Mouse (Mus musculus): Measurements from ENCODE around the gene Tmem182. TPM values are rescaled to one million over a fixed set of nuclear protein-coding genes. Genes with fewer than 3 reads are reported as not detected.
A peak's percentile ranks its signal among the peaks of the same experiment; 100 is the strongest.

Tmem182 gene
- polyA plus RNA-seq, 1 experiment from 2014 or later, result 5.1 TPM

DNA sequence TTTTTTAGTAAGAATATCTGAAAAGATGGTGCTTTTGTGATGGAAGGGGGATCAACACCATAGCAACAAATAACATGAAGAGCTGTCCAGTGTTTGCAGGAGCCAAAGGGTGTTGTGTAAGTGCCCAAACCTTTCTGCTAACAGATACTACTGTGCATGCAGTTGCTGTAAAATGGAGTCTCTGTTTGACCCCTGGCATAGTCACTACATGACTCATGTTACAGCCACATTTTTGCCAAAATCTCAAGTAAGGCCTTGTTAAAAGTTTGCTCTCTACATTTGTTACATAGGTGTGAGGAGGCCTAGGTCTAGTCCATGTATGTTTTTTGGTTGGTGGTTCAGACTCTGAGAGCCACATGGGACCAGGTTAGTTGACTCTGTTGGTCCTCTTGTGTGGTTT is 45.9 kb downstream of the Tmem182 start:
- H3K27me3 ChIP-seq (ENCODE audit: insufficient read depth, poor library complexity, severe bottlenecking), result no peaks in the 10 kb centered on the region
- DNase-seq (ENCODE audit: low spot score), result no peak
- H3K4me1 ChIP-seq, result no peaks in the 10 kb centered on the region
- no peaks in the 10 kb centered on the region for H3K9me3 ChIP-seq
- no peak overlapping the region for H3K4me3 ChIP-seq
- H3K27ac ChIP-seq, result no peak overlapping the region
- no peaks in the 10 kb centered on the region for H3K36me3 ChIP-seq

DNA sequence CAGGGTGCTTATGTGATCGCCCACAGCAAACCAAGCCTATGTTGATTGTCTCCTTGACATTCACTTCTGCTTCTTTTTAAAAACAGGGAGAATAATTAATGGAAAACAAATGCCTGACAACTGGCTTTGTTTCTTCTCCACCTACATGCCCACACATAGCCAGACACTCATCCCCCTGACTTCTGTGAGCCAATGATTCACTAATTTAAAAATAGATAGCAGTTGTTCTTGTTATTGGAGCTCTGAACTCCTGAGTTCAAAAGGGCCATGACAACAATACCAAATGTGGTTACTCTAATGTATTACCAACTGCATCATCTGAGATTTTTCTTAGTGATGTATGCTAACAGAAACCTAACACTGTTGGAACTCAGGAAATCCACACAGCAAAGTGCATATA is 49.9 kb downstream of the Tmem182 start:
- WGBS, result 89% methylated on average over 1 of the region's 1 CpGs
- Histone ChIP-seq H3K27ac (no peak overlapping the region), H3K9me3 (no peaks in the 10 kb centered on the region), H3K36me3 (no peaks in the 10 kb centered on the region), H3K4me1 (no peaks in the 10 kb centered on the region), H3K4me3 (no peak overlapping the region), H3K27me3 (ENCODE audit: insufficient read depth, poor library complexity, severe bottlenecking) (no peaks in the 10 kb centered on the region)
- no peak for DNase-seq (ENCODE audit: low spot score)

DNA sequence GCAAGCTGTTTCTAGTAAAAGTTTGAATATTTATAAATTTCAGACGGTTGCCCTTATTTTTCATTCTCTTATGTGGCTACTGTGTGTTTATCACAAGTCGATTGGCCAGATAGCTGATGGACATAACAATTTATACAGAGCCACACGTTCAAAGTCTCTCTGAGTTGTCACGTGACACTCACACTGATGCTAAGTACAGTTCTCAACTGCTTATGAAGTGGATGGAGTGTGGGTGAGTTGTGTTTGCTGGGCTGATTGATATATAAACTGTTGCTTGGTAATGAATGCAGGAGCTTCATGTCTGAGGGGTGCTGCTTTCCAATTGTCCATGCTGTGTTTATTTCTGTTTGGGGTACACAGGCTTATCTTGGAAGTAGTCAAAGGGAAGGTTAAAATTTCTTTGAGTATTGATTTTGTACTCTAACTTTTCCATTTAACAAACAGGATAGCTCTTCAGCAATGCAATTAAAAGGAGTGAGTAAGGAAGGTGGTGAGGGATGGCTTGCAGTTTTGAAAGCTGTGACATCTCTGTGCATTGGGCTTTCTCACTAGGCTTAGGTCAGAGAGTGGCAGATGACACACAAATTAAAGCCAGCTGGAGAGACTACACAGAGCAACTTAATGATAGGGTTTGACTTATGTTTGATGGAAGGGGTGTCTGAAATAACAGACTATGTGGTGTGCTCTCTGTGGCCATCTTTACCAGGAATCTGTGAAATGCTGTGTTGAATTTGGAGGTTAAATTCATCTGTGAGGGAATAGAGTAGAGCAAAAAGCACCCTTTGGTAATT is 51.6 kb downstream of the Tmem182 start:
- Histone ChIP-seq H3K27ac (no peak overlapping the region), H3K4me3 (no peak overlapping the region), H3K9me3 (no peaks in the 10 kb centered on the region), H3K36me3 (no peaks in the 10 kb centered on the region), H3K27me3 (ENCODE audit: insufficient read depth, poor library complexity, severe bottlenecking) (no peaks in the 10 kb centered on the region), H3K4me1 (no peaks in the 10 kb centered on the region)
- WGBS, result 73% methylated on average over 4 of the region's 4 CpGs
- no peak for DNase-seq (ENCODE audit: low spot score)

DNA sequence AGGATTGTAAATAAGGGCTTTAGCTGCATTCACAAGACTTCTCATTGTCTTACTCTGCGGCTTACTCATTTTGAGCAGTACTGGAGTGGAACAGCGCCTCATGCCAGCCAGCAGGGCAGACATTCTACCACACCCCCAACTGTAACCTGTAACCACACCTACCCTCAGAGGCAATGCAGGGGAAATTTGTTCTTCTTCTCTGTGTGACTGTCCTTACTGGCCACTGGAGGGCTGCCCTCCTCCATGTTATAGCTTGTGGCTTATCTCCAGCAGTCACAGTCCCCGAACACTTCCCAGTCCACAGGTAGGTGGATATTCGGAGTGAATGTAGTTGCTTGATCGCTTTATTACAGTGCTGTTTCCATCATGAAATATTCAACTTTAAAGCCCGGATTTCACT is 59.6 kb downstream of the Tmem182 start:
- no peaks in the 10 kb centered on the region for H3K36me3 ChIP-seq
- 68% methylated on average over 6 of the region's 6 CpGs for whole genome bisulfite sequencing
- DNase-seq (ENCODE audit: low spot score), result no peak
- H3K4me1 ChIP-seq, result no peaks in the 10 kb centered on the region
- no peak overlapping the region for H3K27ac ChIP-seq
- H3K4me3 ChIP-seq, result no peak overlapping the region
- no peaks in the 10 kb centered on the region for H3K27me3 ChIP-seq (ENCODE audit: insufficient read depth, poor library complexity, severe bottlenecking)
- no peaks in the 10 kb centered on the region for H3K9me3 ChIP-seq

DNA sequence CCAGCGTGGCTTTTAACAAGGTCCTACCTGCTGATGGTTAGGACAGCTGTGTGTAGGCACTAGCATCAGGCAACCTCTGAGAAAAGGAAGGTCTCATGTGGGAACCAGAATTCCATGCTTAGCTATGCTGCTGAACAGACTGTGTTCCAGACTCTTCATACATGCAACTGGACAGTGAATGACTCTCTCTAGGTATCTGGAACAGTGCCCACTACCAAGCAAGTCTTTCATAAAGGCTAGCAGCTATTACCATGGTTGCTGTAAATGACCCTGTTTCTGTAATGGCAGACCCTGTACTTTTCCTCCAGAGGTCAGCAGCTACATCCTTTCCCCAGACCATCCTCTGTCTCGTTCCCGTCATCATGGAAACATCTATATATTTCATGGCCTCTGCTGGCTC is 61.7 kb downstream of the Tmem182 start:
- Histone ChIP-seq H3K36me3 (no peaks in the 10 kb centered on the region), H3K27ac (no peak overlapping the region), H3K4me3 (no peak overlapping the region), H3K9me3 (no peaks in the 10 kb centered on the region), H3K27me3 (ENCODE audit: insufficient read depth, poor library complexity, severe bottlenecking) (no peaks in the 10 kb centered on the region), H3K4me1 (no peaks in the 10 kb centered on the region)
- 83% methylated on average over 3 of the region's 3 CpGs for WGBS
- DNase-seq (ENCODE audit: low spot score), result no peak

DNA sequence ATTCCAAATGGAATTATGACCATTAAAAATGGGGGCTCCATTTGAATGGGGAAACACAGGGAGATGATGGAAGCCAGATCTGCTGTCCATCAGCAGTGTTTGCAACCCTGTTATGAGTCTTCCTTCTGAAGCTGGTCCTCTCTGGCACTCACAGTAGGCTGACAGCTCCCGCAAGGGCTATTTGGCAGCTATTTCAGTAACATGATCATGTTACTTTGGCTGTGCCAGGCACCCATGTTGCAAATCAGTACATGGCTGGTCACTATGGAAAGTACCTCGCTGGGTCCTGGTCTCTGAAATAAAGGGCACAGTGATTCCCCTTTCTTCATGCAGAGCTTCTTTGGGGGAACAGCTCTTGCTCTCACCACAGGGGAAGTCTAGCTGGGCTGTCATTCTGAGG is 62.2 kb downstream of the Tmem182 start:
- H3K4me1 ChIP-seq, result no peaks in the 10 kb centered on the region
- no peak for DNase-seq (ENCODE audit: low spot score)
- WGBS, result 85% methylated on average over 2 of the region's 2 CpGs
- no peaks in the 10 kb centered on the region for H3K27me3 ChIP-seq (ENCODE audit: insufficient read depth, poor library complexity, severe bottlenecking)
- no peak overlapping the region for H3K27ac ChIP-seq
- no peaks in the 10 kb centered on the region for H3K9me3 ChIP-seq
- H3K4me3 ChIP-seq, result no peak overlapping the region
- no peaks in the 10 kb centered on the region for H3K36me3 ChIP-seq

DNA sequence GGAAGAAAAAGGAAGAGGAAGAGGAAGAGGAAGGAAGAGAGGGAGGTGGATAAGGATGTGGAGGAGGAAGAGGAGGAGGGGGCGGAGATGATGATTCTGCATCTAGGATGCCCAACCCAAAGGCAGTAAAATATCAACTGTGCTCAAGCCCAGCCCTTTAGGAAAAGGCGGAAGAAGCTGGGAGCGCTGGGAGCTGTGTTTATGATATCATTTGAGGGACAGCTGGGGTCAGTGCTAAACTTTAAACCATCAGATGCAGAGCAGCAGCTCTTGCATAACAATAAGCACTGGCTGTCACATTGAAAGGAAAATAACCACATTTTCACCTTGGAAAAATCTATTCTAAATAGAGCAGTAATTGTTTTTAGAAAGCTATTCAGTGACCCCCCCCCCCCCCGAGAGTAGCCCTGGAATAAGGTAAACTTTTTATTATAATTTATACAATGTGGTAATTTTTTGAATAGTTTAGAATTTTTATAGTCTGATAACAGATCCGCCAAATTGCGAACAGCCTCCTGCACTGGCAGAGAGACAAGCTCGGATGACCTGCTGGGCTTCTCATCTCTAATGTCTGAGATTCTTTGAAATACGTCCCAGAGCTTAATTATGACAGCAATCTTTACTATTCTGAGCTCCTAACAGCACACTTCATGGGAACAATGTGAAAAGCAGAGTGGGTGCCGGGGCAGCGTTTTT is 68.5 kb downstream of the Tmem182 start:
- 70% methylated on average over 10 of the region's 10 CpGs for WGBS
- H3K4me3 ChIP-seq, result peak overlapping the region; percentile 19; the same call in 1 of the 2 replicates

DNA sequence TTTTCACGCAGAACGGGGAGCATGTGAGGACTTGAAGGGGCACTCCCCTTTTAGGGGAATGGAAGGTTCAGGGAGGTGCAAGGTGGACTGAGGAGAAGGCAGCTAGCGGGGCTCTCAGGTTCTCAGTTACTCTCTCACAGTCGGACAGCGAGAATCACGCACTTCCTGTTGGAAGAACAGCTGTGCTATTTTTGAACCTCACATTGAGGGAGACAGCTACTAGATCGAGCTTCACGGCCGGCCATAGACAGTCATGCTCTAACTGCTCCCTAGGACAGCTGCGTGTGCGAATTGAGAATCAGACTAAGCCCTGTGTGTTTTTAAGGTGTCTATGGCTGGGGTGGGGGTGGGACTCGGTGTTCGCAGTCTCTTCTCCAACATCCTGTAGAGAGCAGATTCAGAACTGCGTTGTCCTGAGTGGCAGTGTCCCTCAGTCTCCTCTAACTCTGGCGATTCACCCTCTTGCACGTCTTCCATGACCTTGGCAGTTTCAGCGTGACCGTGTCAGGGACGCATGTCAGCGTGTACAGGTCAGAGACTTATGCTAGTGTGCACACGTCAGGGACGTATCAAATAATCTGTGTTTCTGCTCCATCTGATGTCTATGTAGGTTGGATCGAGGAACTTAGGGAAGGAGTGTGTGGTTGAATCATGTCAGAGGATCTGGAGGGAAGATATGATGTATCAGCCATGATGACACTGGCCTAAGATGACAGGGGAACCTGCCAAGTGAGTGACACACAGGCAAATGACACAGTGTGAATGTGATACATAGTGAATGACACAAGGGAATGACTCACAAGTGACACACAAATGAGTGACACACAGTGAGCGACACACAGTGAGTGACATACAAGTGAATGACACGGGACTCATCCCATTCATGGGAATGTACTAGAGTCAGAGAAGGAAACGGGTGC is 69.3 kb downstream of the Tmem182 start:
- Histone ChIP-seq H3K36me3 (no peaks in the 10 kb centered on the region), H3K9me3 (no peaks in the 10 kb centered on the region), H3K27me3 (ENCODE audit: insufficient read depth, poor library complexity, severe bottlenecking) (no peaks in the 10 kb centered on the region), H3K4me1 (peaks cover 7% of the 10 kb centered on the region), H3K27ac (0 out of 2 replicates have a peak overlapping the region, but pooled peaks have one; percentile 57), H3K4me3 (peak overlapping the region; percentile 19; the same call in 1 of the 2 replicates)
- DNase-seq (ENCODE audit: low spot score), result no peak
- 71% methylated on average over 26 of the region's 26 CpGs for whole genome bisulfite sequencing

More for the DNA sequence above, 68.5 kb downstream of the Tmem182 start:
- H3K4me1 ChIP-seq, result peaks cover 7% of the 10 kb centered on the region
- DNase-seq (ENCODE audit: low spot score), result no peak
- H3K9me3 ChIP-seq, result no peaks in the 10 kb centered on the region
- no peaks in the 10 kb centered on the region for H3K27me3 ChIP-seq (ENCODE audit: insufficient read depth, poor library complexity, severe bottlenecking)
- H3K27ac ChIP-seq, result 0 out of 2 replicates have a peak overlapping the region, but pooled peaks have one; percentile 57
- no peaks in the 10 kb centered on the region for H3K36me3 ChIP-seq

DNA sequence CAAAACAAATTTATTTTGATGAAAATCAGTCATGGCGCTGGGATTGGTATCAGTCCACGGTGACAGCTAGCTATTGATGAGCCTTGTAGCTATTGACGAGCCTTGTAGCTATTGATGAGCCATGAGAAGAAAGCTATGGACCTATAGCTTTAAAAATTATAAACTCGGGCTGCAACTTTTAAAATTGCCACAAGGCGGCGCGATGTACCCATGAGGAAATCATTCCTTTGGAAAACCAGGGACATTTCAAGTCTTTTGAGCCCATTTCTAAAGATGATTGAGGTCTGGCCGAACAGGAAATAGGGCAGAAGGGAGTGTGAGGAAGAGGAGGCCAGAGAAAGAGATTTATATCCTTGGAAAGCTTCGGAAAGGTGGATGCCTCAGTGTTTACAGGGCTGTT is 73.7 kb downstream of the Tmem182 start:
- Histone ChIP-seq H3K27me3 (ENCODE audit: insufficient read depth, poor library complexity, severe bottlenecking) (no peaks in the 10 kb centered on the region), H3K4me1 (peaks cover 7% of the 10 kb centered on the region), H3K9me3 (no peaks in the 10 kb centered on the region), H3K36me3 (no peaks in the 10 kb centered on the region), H3K4me3 (no peak overlapping the region), H3K27ac (no peak overlapping the region)
- WGBS, result 24% methylated on average over 9 of the region's 9 CpGs
- DNase-seq (ENCODE audit: low spot score), result no peak

DNA sequence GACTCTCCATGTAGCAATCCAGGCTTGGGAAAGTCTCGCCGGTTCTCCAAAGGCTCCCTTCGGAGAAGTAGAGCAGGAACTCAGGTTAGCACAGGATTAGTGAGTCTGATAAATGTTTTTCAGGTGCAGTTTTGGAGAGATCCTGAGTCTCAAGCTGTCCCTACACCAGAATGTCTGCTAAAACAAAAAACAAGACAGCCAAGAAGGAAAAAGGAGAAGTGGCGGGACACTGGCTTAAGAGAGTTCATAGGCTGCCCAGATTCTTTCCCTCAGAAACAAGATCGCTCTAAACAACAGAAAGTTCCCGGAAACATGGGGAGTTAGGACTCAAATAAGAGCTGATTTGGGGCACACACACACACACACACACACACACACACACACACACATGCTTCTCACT is 74.1 kb downstream of the Tmem182 start:
- H3K27ac ChIP-seq, result no peak overlapping the region
- WGBS, result 79% methylated on average over 6 of the region's 6 CpGs

DNA sequence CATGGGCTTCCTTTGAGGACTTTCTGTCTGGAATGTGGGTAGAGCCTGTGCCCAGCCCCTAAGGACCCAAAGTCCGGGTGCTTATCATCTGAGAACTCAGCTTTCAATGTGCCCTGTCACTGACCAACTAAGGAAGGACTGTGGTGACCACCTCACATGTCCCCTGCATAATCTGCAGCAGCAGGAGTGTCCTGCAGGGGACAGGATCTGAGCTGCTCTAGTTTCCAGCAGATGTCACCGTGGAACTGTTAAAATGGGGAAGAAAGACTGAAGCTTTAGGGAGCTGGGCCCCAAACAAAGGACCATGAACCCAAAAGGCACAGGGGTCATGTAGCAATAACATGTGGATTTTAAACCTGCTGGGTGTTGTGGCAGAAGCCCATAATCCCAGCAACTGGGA is 75.1 kb downstream of the Tmem182 start:
- no peak overlapping the region for H3K4me3 ChIP-seq
- no peak overlapping the region for H3K27ac ChIP-seq
- no peaks in the 10 kb centered on the region for H3K4me1 ChIP-seq
- 34% methylated on average over 2 of the region's 2 CpGs for WGBS
- H3K27me3 ChIP-seq (ENCODE audit: insufficient read depth, poor library complexity, severe bottlenecking), result no peaks in the 10 kb centered on the region
- no peaks in the 10 kb centered on the region for H3K36me3 ChIP-seq
- DNase-seq (ENCODE audit: low spot score), result no peak
- no peaks in the 10 kb centered on the region for H3K9me3 ChIP-seq

More for the DNA sequence above, 74.1 kb downstream of the Tmem182 start:
- Histone ChIP-seq H3K4me3 (no peak overlapping the region), H3K9me3 (no peaks in the 10 kb centered on the region), H3K27me3 (ENCODE audit: insufficient read depth, poor library complexity, severe bottlenecking) (no peaks in the 10 kb centered on the region), H3K36me3 (no peaks in the 10 kb centered on the region), H3K4me1 (peaks cover 3% of the 10 kb centered on the region; the same call in 1 of the 2 replicates)
- no peak for DNase-seq (ENCODE audit: low spot score)

DNA sequence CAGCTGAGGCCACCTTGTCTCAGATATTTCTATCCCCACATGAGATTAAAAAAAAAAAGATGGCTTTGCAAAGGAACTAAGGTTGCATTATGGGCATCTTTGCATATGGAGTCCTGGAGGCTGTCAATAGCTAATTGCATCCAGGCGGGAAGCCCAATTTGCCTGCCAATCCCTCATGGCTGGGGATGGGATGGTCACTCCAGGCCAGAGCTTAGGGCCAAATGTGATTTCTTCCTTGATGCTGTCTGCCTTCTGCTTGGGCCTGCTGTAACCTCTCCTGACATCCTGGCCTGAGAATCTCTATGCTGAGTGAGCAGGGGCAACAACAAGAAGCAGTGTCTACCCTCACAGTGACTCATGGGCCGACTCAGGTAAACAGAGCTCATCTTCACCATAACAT is 78.5 kb downstream of the Tmem182 start:
- Histone ChIP-seq H3K27me3 (ENCODE audit: insufficient read depth, poor library complexity, severe bottlenecking) (no peaks in the 10 kb centered on the region), H3K27ac (no peak overlapping the region), H3K36me3 (no peaks in the 10 kb centered on the region), H3K4me3 (no peak overlapping the region), H3K9me3 (no peaks in the 10 kb centered on the region), H3K4me1 (no peaks in the 10 kb centered on the region)
- 76% methylated on average over 2 of the region's 2 CpGs for WGBS
- no peak for DNase-seq (ENCODE audit: low spot score)

DNA sequence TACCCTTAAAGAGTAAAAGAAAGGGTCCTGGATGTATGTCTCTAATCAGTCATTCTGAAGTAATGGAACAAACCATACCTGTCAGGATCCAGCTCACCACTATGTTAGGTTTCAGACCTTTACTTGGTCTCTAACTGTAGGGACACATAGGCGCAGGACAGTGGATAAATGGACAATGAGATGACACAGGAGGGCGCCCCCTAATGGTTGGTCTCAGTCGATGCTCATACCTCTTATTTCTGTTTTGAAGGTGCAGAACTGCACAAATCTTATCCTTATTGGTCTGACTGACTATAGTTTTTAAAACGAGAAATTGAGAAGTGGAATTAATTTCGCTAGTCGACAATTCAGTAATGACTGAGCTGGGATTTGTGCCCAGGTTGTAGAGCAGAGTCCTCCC is 79.5 kb downstream of the Tmem182 start:
- no peaks in the 10 kb centered on the region for H3K4me1 ChIP-seq
- H3K9me3 ChIP-seq, result no peaks in the 10 kb centered on the region
- H3K36me3 ChIP-seq, result no peaks in the 10 kb centered on the region
- no peak overlapping the region for H3K27ac ChIP-seq
- no peak overlapping the region for H3K4me3 ChIP-seq
- no peak for DNase-seq (ENCODE audit: low spot score)
- WGBS, result 76% methylated on average over 6 of the region's 6 CpGs
- no peaks in the 10 kb centered on the region for H3K27me3 ChIP-seq (ENCODE audit: insufficient read depth, poor library complexity, severe bottlenecking)

Measured in heart, embryonic 10.5 days (tissue).